ENCODE assay signal across 30 mouse cellular contexts in the genomic region with DNA sequence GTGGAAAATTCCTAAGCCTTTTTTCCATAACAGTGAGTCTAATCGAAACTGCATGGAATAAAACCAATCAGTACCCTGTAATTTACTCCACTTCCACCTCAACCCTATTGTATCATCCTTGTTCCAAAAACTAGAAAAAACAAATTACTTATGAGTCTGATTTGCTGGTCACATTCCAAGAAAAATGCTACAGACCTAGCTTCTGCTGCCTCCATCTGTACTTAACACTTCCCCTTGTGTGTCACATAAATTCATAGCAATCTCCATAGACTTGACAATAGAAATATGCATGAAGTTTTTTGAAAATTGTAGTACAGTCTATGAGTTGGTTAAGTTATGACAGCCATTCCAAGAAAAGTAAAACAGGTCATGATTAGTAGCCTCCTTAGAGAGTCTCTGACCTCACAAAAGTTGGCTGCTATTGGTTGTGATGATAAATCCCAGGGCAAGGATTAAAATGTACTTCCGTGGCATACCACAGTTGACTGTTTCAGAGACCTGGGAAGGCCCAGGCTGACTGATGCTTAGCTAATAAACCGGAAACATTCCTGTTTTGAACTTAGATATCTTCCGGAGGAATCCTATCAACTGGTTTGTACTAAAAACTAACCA.
DNase-seq lines count a peak whose midpoint lies in the region; ATAC-seq and TF ChIP-seq lines count a peak whose summit lies in the region.
"Had no signal": no experiment of that assay in that cellular context is flagged by ENCODE, and none has a peak within 500 bp of the region (broad histone marks: within the 10 kb centered on the region; RNA-seq: fewer than 3 reads in every experiment).

No protein-coding gene starts in this region.

- ATAC-seq in frontal cortex, adult (ENCODE audit: low TSS enrichment), result peak; percentile 31; the same call in 1 of the 2 replicates
- no peak; the same call in 1 of the 2 replicates for ATAC-seq in limb, embryonic 14.5 days (ENCODE audit: low FRiP score, low read depth)
- ATAC-seq: activated CD4-positive, CD25-positive, alpha-beta regulatory T cell, adult 4 months; forebrain, embryonic 15.5 days; inflammation-experienced regulatory T-cells, adult 6 months; lung, postnatal 0 days; midbrain, embryonic 13.5 days had no signal

- no peaks in the 10 kb centered on the region for H3K9me3 ChIP-seq in limb, embryonic 14.5 days (ENCODE audit: control insufficient read depth, low read length)
- H3K9me3 ChIP-seq: embryonic facial prominence, embryonic 13.5 days; forebrain, embryonic 15.5 days; liver, embryonic 13.5 days; midbrain, embryonic 13.5 days had no signal

- H3K4me3 ChIP-seq in limb, embryonic 14.5 days (replicated peaks; ENCODE audit: low read length), result no peak overlapping the region
- H3K4me3 ChIP-seq: embryonic facial prominence, embryonic 13.5 days; erythroblast, embryonic 14.5 days; forebrain, embryonic 15.5 days; liver, embryonic 13.5 days; midbrain, embryonic 13.5 days had no signal

- H3K4me1 ChIP-seq in limb, embryonic 14.5 days (ENCODE audit: control insufficient read depth, insufficient read depth, low read length), result peaks cover 14% of the 10 kb centered on the region
- H3K4me1 ChIP-seq: forebrain, embryonic 15.5 days; liver, embryonic 13.5 days; midbrain, embryonic 13.5 days had no signal

- no peak overlapping the region for H3K4me2 ChIP-seq in limb, embryonic 14.5 days (replicated peaks; ENCODE audit: low read depth, low read length, severe bottlenecking)
- H3K4me2 ChIP-seq: embryonic facial prominence, embryonic 13.5 days; forebrain, embryonic 15.5 days; heart, embryonic 11.5 days; hindbrain, embryonic 14.5 days; liver, embryonic 13.5 days; midbrain, embryonic 13.5 days had no signal

- H3K27ac ChIP-seq in limb, embryonic 14.5 days (replicated peaks; ENCODE audit: low read depth, low read length), result no peak overlapping the region
- H3K27ac ChIP-seq: embryonic facial prominence, embryonic 13.5 days; forebrain, embryonic 15.5 days; hindbrain, embryonic 14.5 days; liver, embryonic 13.5 days; macrophage; midbrain, embryonic 13.5 days had no signal

- H3K36me3 ChIP-seq in limb, embryonic 14.5 days (ENCODE audit: control insufficient read depth, insufficient read depth, low read length), result no peaks in the 10 kb centered on the region
- H3K36me3 ChIP-seq: embryonic facial prominence, embryonic 13.5 days; forebrain, embryonic 15.5 days; liver, embryonic 13.5 days; midbrain, embryonic 13.5 days had no signal

- no peak overlapping the region for H3K9ac ChIP-seq in limb, embryonic 14.5 days (ENCODE audit: low read depth, low read length, severe bottlenecking)
- H3K9ac ChIP-seq: embryonic facial prominence, embryonic 13.5 days; forebrain, embryonic 15.5 days; hindbrain, embryonic 14.5 days; liver, embryonic 13.5 days; midbrain, embryonic 13.5 days had no signal

- WGBS in limb, embryonic 14.5 days, result 59% methylated on average over 4 of the region's 4 CpGs

- TF ChIP-seq POLR2A in limb, embryonic 14.5 days (IDR thresholded peaks at IDR 0.05; ENCODE audit: borderline replicate concordance, extremely low read depth, insufficient read depth, insufficient read length), result no peak

- no peak for DNase-seq in frontal cortex, postnatal 14 days (ENCODE audit: low spot score in 2 of 2)
- peak; percentile 79 for DNase-seq in 3T3-L1 (ENCODE audit: low read depth, low spot score)
- peak; percentile 20 for DNase-seq in adipocyte (ENCODE audit: low spot score)
- peak; percentile 17 for DNase-seq in limb, embryonic 14.5 days (ENCODE audit: low spot score)
- no peak for DNase-seq in liver
- DNase-seq in yolk sac, embryonic 10.5 days (ENCODE audit: low spot score), result no peak
- DNase-seq: adrenal gland, adult 8-10 months; B cell, adult 2 months; cerebellum, adult 18-20 months; cerebellum, postnatal 10 days; gastrocnemius, postnatal 14 days; heart, adult 18-20 months; heart, postnatal 4 days; kidney, adult 11 months; kidney, postnatal 25 days; liver, embryonic 13.5 days; lung, adult 18-20 months; thymus, adult 2 months; thymus, postnatal 36 days had no signal

- no peaks in the 10 kb centered on the region for H3K27me3 ChIP-seq in limb, embryonic 14.5 days (ENCODE audit: control insufficient read depth, insufficient read depth, low read length)
- H3K27me3 ChIP-seq: embryonic facial prominence, embryonic 13.5 days; forebrain, embryonic 15.5 days; liver, embryonic 13.5 days; midbrain, embryonic 13.5 days had no signal

Comparison
In these comparisons a context has a peak if more than half of its experiments do, and no peak if none do; other contexts are left out.
1. DNase-seq: peak in 3T3-L1 (single experiment), adipocyte (single experiment) and limb, embryonic 14.5 days (single experiment); none in frontal cortex, postnatal 14 days (0 of 2), liver (single experiment) and yolk sac, embryonic 10.5 days (single experiment).